Mouse (Mus musculus): ENCODE measurements around the gene Pou6f1. TPM values are rescaled to one million over a fixed set of nuclear protein-coding genes. Genes with fewer than 3 reads are reported as not detected.

The Pou6f1 gene
- polyA plus RNA-seq (2016; fragmentation: Nextera tagmentation; extraction: Ambion mirVana): 6.6 and 8.9 TPM in 2 replicates

GRCm38 (mm10) chr15:100599276-100600046 lies at the start of gene Pou6f1:
Pou6f1 (minus strand) TSS chr15:100599984.
- no peaks in the 10 kb centered on the region for H3K36me3 ChIP-seq
- H3K27me3 ChIP-seq: peaks cover 62% of the 10 kb centered on the region
- no peak within 1 kb of the TSS for H3K27ac ChIP-seq
- peak within 1 kb of the TSS; percentile 89 for H3K9ac ChIP-seq (replicated peaks)
- H3K4me1 ChIP-seq (replicated peaks): peaks cover 19% of the 10 kb centered on the region
- peak; percentile 60 for ATAC-seq (ENCODE audit: insufficient number of reproducible peaks, insufficient read depth, low FRiP score, low TSS enrichment, low read depth)
- under 1% methylated on average over 64 of the region's 76 CpGs for WGBS
- H3K4me2 ChIP-seq: peak within 1 kb of the TSS; percentile 99
- no peaks in the 10 kb centered on the region for H3K9me3 ChIP-seq
- peak within 1 kb of the TSS; percentile 82 for H3K4me3 ChIP-seq (replicated peaks)

GRCm38 (mm10) chr15:100646161-100646560 lies 46.4 kb upstream of the Pou6f1 start:
- Histone ChIP-seq H3K36me3 (no peaks in the 10 kb centered on the region), H3K4me2 (no peak overlapping the region), H3K27ac (no peak overlapping the region), H3K27me3 (no peaks in the 10 kb centered on the region), H3K9me3 (no peaks in the 10 kb centered on the region), H3K4me3 (replicated peaks) (no peak overlapping the region), H3K4me1 (replicated peaks) (no peaks in the 10 kb centered on the region), H3K9ac (replicated peaks) (no peak overlapping the region)
- WGBS: 69% methylated on average over 6 of the region's 6 CpGs
- ATAC-seq (ENCODE audit: insufficient number of reproducible peaks, insufficient read depth, low FRiP score, low TSS enrichment, low read depth): no peak

- Histone ChIP-seq H3K27me3 (peaks cover 31% of the 10 kb centered on the region), H3K4me1 (replicated peaks) (peaks cover 4% of the 10 kb centered on the region; the same call in 1 of the 2 replicates), H3K9me3 (no peaks in the 10 kb centered on the region), H3K27ac (no peak overlapping the region), H3K4me3 (replicated peaks) (no peak overlapping the region), H3K9ac (replicated peaks) (no peak overlapping the region), H3K36me3 (no peaks in the 10 kb centered on the region), H3K4me2 (no peak overlapping the region)
- ATAC-seq (ENCODE audit: insufficient number of reproducible peaks, insufficient read depth, low FRiP score, low TSS enrichment, low read depth): no peak
- WGBS: 92% methylated on average over 7 of the region's 7 CpGs
Measured at GRCm38 (mm10) chr15:100642451-100642850, 42.7 kb upstream of the Pou6f1 start.

- no peak for ATAC-seq (ENCODE audit: insufficient number of reproducible peaks, insufficient read depth, low FRiP score, low TSS enrichment, low read depth)
- Histone ChIP-seq H3K9me3 (no peaks in the 10 kb centered on the region), H3K4me2 (no peak overlapping the region), H3K27ac (no peak overlapping the region), H3K4me1 (replicated peaks) (peaks cover 15% of the 10 kb centered on the region), H3K27me3 (peaks cover 43% of the 10 kb centered on the region), H3K4me3 (replicated peaks) (no peak overlapping the region), H3K9ac (replicated peaks) (no peak overlapping the region), H3K36me3 (no peaks in the 10 kb centered on the region)
- 69% methylated on average over 16 of the region's 16 CpGs for WGBS
Measured at GRCm38 (mm10) chr15:100641226-100641810, 41.5 kb upstream of the Pou6f1 start.

- no peak overlapping the region for H3K4me3 ChIP-seq (replicated peaks)
- no peak for ATAC-seq (ENCODE audit: insufficient number of reproducible peaks, insufficient read depth, low FRiP score, low TSS enrichment, low read depth)
- no peaks in the 10 kb centered on the region for H3K36me3 ChIP-seq
- 73% methylated on average over 16 of the region's 16 CpGs for WGBS
- no peak overlapping the region for H3K4me2 ChIP-seq
- H3K9ac ChIP-seq (replicated peaks): no peak overlapping the region
- no peaks in the 10 kb centered on the region for H3K9me3 ChIP-seq
- peaks cover 24% of the 10 kb centered on the region for H3K4me1 ChIP-seq (replicated peaks)
- H3K27me3 ChIP-seq: peaks cover 54% of the 10 kb centered on the region
- H3K27ac ChIP-seq: no peak overlapping the region
Measured at GRCm38 (mm10) chr15:100639972-100640750, 40.4 kb upstream of the Pou6f1 start.

- H3K4me2 ChIP-seq: peak overlapping the region; percentile 97; the same call in 1 of the 2 replicates
- H3K9ac ChIP-seq (replicated peaks): no peak overlapping the region
- no peaks in the 10 kb centered on the region for H3K36me3 ChIP-seq
- H3K4me3 ChIP-seq (replicated peaks): 0 out of 2 replicates have a peak overlapping the region, but pooled peaks have one; percentile 57
- peaks cover 26% of the 10 kb centered on the region for H3K4me1 ChIP-seq (replicated peaks)
- 22% methylated on average over 6 of the region's 6 CpGs for WGBS
- H3K27me3 ChIP-seq: peaks cover 76% of the 10 kb centered on the region
- ATAC-seq (ENCODE audit: insufficient number of reproducible peaks, insufficient read depth, low FRiP score, low TSS enrichment, low read depth): no peak
- H3K9me3 ChIP-seq: no peaks in the 10 kb centered on the region
- no peak overlapping the region for H3K27ac ChIP-seq
Measured at GRCm38 (mm10) chr15:100637661-100638060, 37.9 kb upstream of the Pou6f1 start.

GRCm38 (mm10) chr15:100636700-100637501 lies 37.1 kb upstream of the Pou6f1 start, which contains the start of gene Smagp:
Smagp (minus strand) TSS chr15:100636940.
- Histone ChIP-seq H3K4me1 (replicated peaks) (peaks cover 26% of the 10 kb centered on the region), H3K4me2 (peak within 1 kb of the TSS; percentile 97), H3K9ac (replicated peaks) (peak within 1 kb of the TSS; percentile 56), H3K9me3 (no peaks in the 10 kb centered on the region), H3K36me3 (no peaks in the 10 kb centered on the region), H3K27ac (no peak within 1 kb of the TSS), H3K27me3 (peaks cover 78% of the 10 kb centered on the region), H3K4me3 (replicated peaks) (peak within 1 kb of the TSS; percentile 57)
- WGBS: under 1% methylated on average over 73 of the region's 77 CpGs
- no peak for ATAC-seq (ENCODE audit: insufficient number of reproducible peaks, insufficient read depth, low FRiP score, low TSS enrichment, low read depth)

- no peak for ATAC-seq (ENCODE audit: insufficient number of reproducible peaks, insufficient read depth, low FRiP score, low TSS enrichment, low read depth)
- Histone ChIP-seq H3K9ac (replicated peaks) (peak overlapping the region; percentile 56), H3K4me1 (replicated peaks) (peaks cover 25% of the 10 kb centered on the region), H3K9me3 (no peaks in the 10 kb centered on the region), H3K4me2 (peak overlapping the region; percentile 97), H3K36me3 (no peaks in the 10 kb centered on the region), H3K27me3 (peaks cover 78% of the 10 kb centered on the region), H3K27ac (no peak overlapping the region), H3K4me3 (replicated peaks) (peak overlapping the region; percentile 57)
- WGBS: 2% methylated on average over 38 of the region's 38 CpGs
Measured at GRCm38 (mm10) chr15:100635851-100636645, 36.3 kb upstream of the Pou6f1 start.

GRCm38 (mm10) chr15:100635239-100635638 lies 35.5 kb upstream of the Pou6f1 start:
- Histone ChIP-seq H3K9ac (replicated peaks) (no peak overlapping the region), H3K4me3 (replicated peaks) (no peak overlapping the region), H3K4me2 (no peak overlapping the region; the same call in 1 of the 2 replicates), H3K27ac (no peak overlapping the region), H3K9me3 (no peaks in the 10 kb centered on the region), H3K36me3 (no peaks in the 10 kb centered on the region), H3K27me3 (peaks cover 72% of the 10 kb centered on the region), H3K4me1 (replicated peaks) (peaks cover 22% of the 10 kb centered on the region)
- 7% methylated on average over 9 of the region's 9 CpGs for WGBS
- ATAC-seq (ENCODE audit: insufficient number of reproducible peaks, insufficient read depth, low FRiP score, low TSS enrichment, low read depth): no peak

GRCm38 (mm10) chr15:100633341-100633740 lies 33.6 kb upstream of the Pou6f1 start:
- H3K4me1 ChIP-seq (replicated peaks): peaks cover 25% of the 10 kb centered on the region
- no peak for ATAC-seq (ENCODE audit: insufficient number of reproducible peaks, insufficient read depth, low FRiP score, low TSS enrichment, low read depth)
- no peak overlapping the region for H3K4me3 ChIP-seq (replicated peaks)
- no peak overlapping the region for H3K9ac ChIP-seq (replicated peaks)
- H3K27ac ChIP-seq: no peak overlapping the region
- H3K27me3 ChIP-seq: peaks cover 60% of the 10 kb centered on the region
- no peaks in the 10 kb centered on the region for H3K9me3 ChIP-seq
- no peaks in the 10 kb centered on the region for H3K36me3 ChIP-seq
- H3K4me2 ChIP-seq: no peak overlapping the region
- WGBS: 83% methylated on average over 10 of the region's 10 CpGs
